Mouse (Mus musculus) bone marrow, adult 2 months (tissue): ENCODE data around the gene Dcdc2c.

Source experiments
- CTCF ChIP-seq: fragments of 200-500 bp; IDR thresholded peaks from 2 replicates; pipeline ENCODE4 v1.5.1; 2011; ENCODE audit warnings: low read length, control low read depth; ENCODE audit not compliant: control insufficient read depth, insufficient read depth
- POLR2A ChIP-seq: fragments of 200-500 bp; IDR thresholded peaks from 2 replicates; pipeline ENCODE4 v1.6.1; 2011; ENCODE audit warnings: low read depth, mild to moderate bottlenecking, control low read depth, low read length, borderline replicate concordance; ENCODE audit not compliant: control insufficient read depth

GRCm38 (mm10) chr12:28589090-28589868 lies 37.1 kb upstream of the Dcdc2c start:
- TF ChIP-seq POLR2A: no peak
- TF ChIP-seq CTCF: peak; percentile 64
